Mouse (Mus musculus) adrenal gland, postnatal 4 days (tissue): Measurements from ENCODE around the gene Pde11a. TPM values are rescaled to one million over a fixed set of nuclear protein-coding genes. Genes with fewer than 3 reads are reported as not detected.

Experiments used
- DNase-seq, 2 experiments: peaks; one replicate each; pipeline ENCODE4 v3.0.0; 2021 to 2022; ENCODE audit warnings: low spot score in 2 of 2, mixed read lengths in 2 of 2
- total RNA-seq, 2 experiments: library from RNA; stranded (reverse); gene quantifications; 2 replicates each; pipeline ENCODE4 v1.2.3; 2021

Pde11a gene
- total RNA-seq, 2 experiments from 2014 or later = 0.76 to 1.3 TPM

GRCm38 (mm10) chr2:76097847-76098246 is 240.7 kb downstream of the Pde11a start:
- no peak for DNase-seq

GRCm38 (mm10) chr2:76097284-76097683 is 241.3 kb downstream of the Pde11a start:
- no peak for DNase-seq

GRCm38 (mm10) chr2:76095861-76096260 is 242.7 kb downstream of the Pde11a start:
- no peak for DNase-seq

- DNase-seq = no peak
These were observed 248.1 kb downstream of the Pde11a start for GRCm38 (mm10) chr2:76090506-76090905.

- DNase-seq = no peak
These were observed 249.7 kb downstream of the Pde11a start for GRCm38 (mm10) chr2:76088844-76089243.

GRCm38 (mm10) chr2:76088413-76088812 is 250.2 kb downstream of the Pde11a start:
- peak in 1 of 2 experiments; percentile 23 for DNase-seq

- peak in 1 of 2 experiments; percentile 32 for DNase-seq
These were observed 251.4 kb downstream of the Pde11a start for GRCm38 (mm10) chr2:76087170-76087569.

GRCm38 (mm10) chr2:76084982-76085381 is 253.6 kb downstream of the Pde11a start:
- no peak for DNase-seq

- DNase-seq = no peak
These were observed 254.7 kb downstream of the Pde11a start for GRCm38 (mm10) chr2:76083901-76084300.

GRCm38 (mm10) chr2:76083396-76083795 is 255.2 kb downstream of the Pde11a start:
- no peak for DNase-seq

GRCm38 (mm10) chr2:76081991-76082390 is 256.6 kb downstream of the Pde11a start:
- DNase-seq = no peak

GRCm38 (mm10) chr2:76080549-76080948 is 258.0 kb downstream of the Pde11a start:
- no peak for DNase-seq

- no peak for DNase-seq
These were observed 261.7 kb downstream of the Pde11a start for GRCm38 (mm10) chr2:76076838-76077237.

GRCm38 (mm10) chr2:76076047-76076446 is 262.5 kb downstream of the Pde11a start:
- no peak for DNase-seq

- no peak for DNase-seq
These were observed 265.5 kb downstream of the Pde11a start for GRCm38 (mm10) chr2:76073079-76073478.

GRCm38 (mm10) chr2:76070432-76071306 is 267.9 kb downstream of the Pde11a start:
- DNase-seq = peak; percentile 12 to 44

GRCm38 (mm10) chr2:76069238-76069637 is 269.3 kb downstream of the Pde11a start:
- DNase-seq = no peak

GRCm38 (mm10) chr2:76068155-76068554 is 270.4 kb downstream of the Pde11a start:
- no peak for DNase-seq

- no peak for DNase-seq
These were observed 271.4 kb downstream of the Pde11a start for GRCm38 (mm10) chr2:76067144-76067543.

- no peak for DNase-seq
These were observed 273.3 kb downstream of the Pde11a start for GRCm38 (mm10) chr2:76065292-76065691.

- no peak for DNase-seq
These were observed 274.5 kb downstream of the Pde11a start for GRCm38 (mm10) chr2:76064078-76064477.

- no peak for DNase-seq
These were observed 278.4 kb downstream of the Pde11a start for GRCm38 (mm10) chr2:76060207-76060606.

- no peak for DNase-seq
These were observed 279.0 kb downstream of the Pde11a start for GRCm38 (mm10) chr2:76059595-76059994.
